Mouse (Mus musculus): Measurements from ENCODE around the gene Gm15114. TPM values are rescaled to one million over a fixed set of nuclear protein-coding genes. Genes with fewer than 3 reads are reported as not detected.

The Gm15114 gene
- not detected in 2 replicates for polyA plus RNA-seq (2015; fragmentation: Nextera tagmentation; extraction: Ambion mirVana)

DNA sequence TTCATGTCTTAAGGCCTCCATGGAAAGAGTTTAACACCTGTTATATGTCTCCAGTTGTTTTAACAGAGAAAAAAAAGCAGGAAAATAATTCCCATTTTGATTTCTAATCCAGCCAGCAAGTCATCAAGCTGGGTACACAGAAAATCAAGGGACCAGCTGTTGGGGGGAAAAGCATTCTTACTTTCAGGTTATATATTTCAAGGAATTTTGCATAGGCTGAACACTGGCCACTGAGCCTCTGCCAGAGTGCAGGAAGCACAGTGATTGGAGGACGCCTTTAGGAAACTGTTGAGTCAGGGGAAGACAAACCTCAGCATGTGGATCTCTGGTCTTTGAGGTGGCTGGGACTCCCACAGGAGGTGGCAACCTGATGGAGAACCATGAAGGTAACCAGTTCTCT, at the start of gene Gm15114:
Gene Gm15114 (plus strand): TSS at position 301 of the 400 bp plus-strand sequence.

Other genes starting within 250 kb of the Gm15114 start
- gene Gm8334, start 126.2 kb downstream of the Gm15114 start, polyA plus RNA-seq (2015; fragmentation: Nextera tagmentation; extraction: Ambion mirVana): not detected in 2 replicates
- not detected in 2 replicates for gene Gm15127, start 174.6 kb downstream of the Gm15114 start, polyA plus RNA-seq (2015; fragmentation: Nextera tagmentation; extraction: Ambion mirVana)